23 mouse cellular contexts compared by ENCODE assay signal in the genomic region with DNA sequence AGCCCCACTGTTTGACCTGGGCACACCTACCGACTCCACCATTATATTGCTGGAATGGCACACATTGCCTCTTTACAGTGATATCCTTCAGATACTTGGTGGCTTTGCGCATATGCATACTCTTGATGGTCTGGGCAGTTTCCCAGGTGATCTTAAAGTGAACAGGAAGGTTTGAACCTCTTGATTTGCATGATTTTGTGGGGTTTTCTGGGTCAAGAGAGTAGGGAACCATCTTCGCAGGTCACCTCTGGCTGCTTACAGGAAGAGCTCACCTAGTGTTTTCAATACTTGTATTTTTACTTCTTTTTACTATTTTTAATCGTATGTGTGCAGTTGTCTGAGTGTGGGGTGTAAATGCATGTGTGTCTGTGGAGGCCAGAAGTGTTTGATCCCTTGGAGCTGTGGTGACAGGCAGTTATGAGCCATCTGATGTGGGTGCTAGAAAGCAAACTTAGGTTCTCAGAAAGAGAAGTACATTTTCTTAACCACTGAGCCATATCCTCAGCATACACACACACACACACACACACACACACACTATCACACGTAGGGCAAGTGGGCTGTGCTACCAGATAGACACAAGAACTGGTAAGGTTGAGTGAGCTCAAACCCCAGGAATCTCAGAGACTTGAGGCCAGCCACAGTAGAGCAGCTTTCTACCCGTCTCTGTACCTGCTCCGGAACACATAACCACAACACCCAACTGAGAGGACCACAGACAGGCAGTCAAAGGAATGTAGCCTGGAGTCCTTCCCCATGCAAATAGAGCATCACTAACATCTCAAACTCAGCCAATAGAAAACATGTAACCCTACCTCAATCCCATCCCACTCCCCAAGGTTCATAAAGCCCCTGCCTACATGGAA. TPM values are rescaled to one million over a fixed set of nuclear protein-coding genes. Genes with fewer than 3 reads are reported as not detected.
A peak's percentile ranks its signal among the peaks of the same experiment; 100 is the strongest.
DNase-seq lines count a peak whose midpoint lies in the region; ATAC-seq lines count a peak whose summit lies in the region.
"Had no signal": no experiment of that assay in that cellular context is flagged by ENCODE, and none has a peak within 500 bp of the region (broad histone marks: within the 10 kb centered on the region; RNA-seq: fewer than 3 reads in every experiment).

No protein-coding gene starts in this region.

- 74% methylated on average over 7 of the region's 7 CpGs for WGBS in heart, embryonic 16.5 days
- 70% methylated on average over 7 of the region's 7 CpGs for WGBS in heart, embryonic 12.5 days
- WGBS in midbrain, embryonic 14.5 days, result 78% methylated on average over 7 of the region's 7 CpGs

- H3K36me3 ChIP-seq in heart, embryonic 16.5 days (ENCODE audit: control insufficient read depth, insufficient read depth), result no peaks in the 10 kb centered on the region
- no peaks in the 10 kb centered on the region for H3K36me3 ChIP-seq in heart, embryonic 12.5 days
- H3K36me3 ChIP-seq in midbrain, embryonic 14.5 days (ENCODE audit: control insufficient read depth, insufficient read depth, low read length), result no peaks in the 10 kb centered on the region
- H3K36me3 ChIP-seq: embryonic facial prominence, embryonic 13.5 days; forebrain, embryonic 15.5 days; hindbrain, embryonic 12.5 days; neural tube, embryonic 13.5 days had no signal

- H3K4me3 ChIP-seq in heart, embryonic 16.5 days (ENCODE audit: low read length), result no peak overlapping the region
- H3K4me3 ChIP-seq in heart, embryonic 12.5 days, result no peak overlapping the region
- H3K4me3 ChIP-seq in midbrain, embryonic 14.5 days (replicated peaks; ENCODE audit: low read depth, low read length), result no peak overlapping the region
- H3K4me3 ChIP-seq: embryonic facial prominence, embryonic 13.5 days; forebrain, embryonic 15.5 days; hindbrain, embryonic 12.5 days; neural tube, embryonic 13.5 days had no signal

- no peaks in the 10 kb centered on the region for H3K4me1 ChIP-seq in heart, embryonic 16.5 days (ENCODE audit: control insufficient read depth, insufficient read depth, low read length)
- no peaks in the 10 kb centered on the region for H3K4me1 ChIP-seq in heart, embryonic 12.5 days (replicated peaks)
- H3K4me1 ChIP-seq in midbrain, embryonic 14.5 days (ENCODE audit: control insufficient read depth, insufficient read depth, low read length), result no peaks in the 10 kb centered on the region
- H3K4me1 ChIP-seq: embryonic facial prominence, embryonic 13.5 days; forebrain, embryonic 15.5 days; hindbrain, embryonic 12.5 days; neural tube, embryonic 13.5 days had no signal

- H3K4me2 ChIP-seq in heart, embryonic 16.5 days (ENCODE audit: low read depth, low read length), result no peak overlapping the region
- no peak overlapping the region for H3K4me2 ChIP-seq in heart, embryonic 12.5 days
- H3K4me2 ChIP-seq in midbrain, embryonic 14.5 days (ENCODE audit: low read length), result no peak overlapping the region
- H3K4me2 ChIP-seq: embryonic facial prominence, embryonic 13.5 days; forebrain, embryonic 15.5 days; hindbrain, embryonic 12.5 days; midbrain, embryonic 11.5 days; neural tube, embryonic 13.5 days had no signal

- no peaks in the 10 kb centered on the region for H3K9me3 ChIP-seq in heart, embryonic 16.5 days (replicated peaks; ENCODE audit: control insufficient read depth, low read length)
- 0 out of 2 replicates have a peak, but pooled peaks cover under 1% of the 10 kb centered on the region for H3K9me3 ChIP-seq in heart, embryonic 12.5 days (replicated peaks)
- H3K9me3 ChIP-seq in midbrain, embryonic 14.5 days (ENCODE audit: control insufficient read depth, low read length), result no peaks in the 10 kb centered on the region
- H3K9me3 ChIP-seq: embryonic facial prominence, embryonic 13.5 days; forebrain, embryonic 15.5 days; hindbrain, embryonic 12.5 days; neural tube, embryonic 13.5 days had no signal

- H3K9ac ChIP-seq in heart, embryonic 16.5 days (ENCODE audit: low read length), result no peak overlapping the region
- no peak overlapping the region for H3K9ac ChIP-seq in heart, embryonic 12.5 days
- H3K9ac ChIP-seq in midbrain, embryonic 14.5 days (replicated peaks; ENCODE audit: low read length), result no peak overlapping the region
- H3K9ac ChIP-seq: embryonic facial prominence, embryonic 13.5 days; forebrain, embryonic 15.5 days; hindbrain, embryonic 12.5 days; neural tube, embryonic 13.5 days had no signal

- H3K27me3 ChIP-seq in heart, embryonic 16.5 days (ENCODE audit: control insufficient read depth, insufficient read depth, low read length), result no peaks in the 10 kb centered on the region
- no peaks in the 10 kb centered on the region for H3K27me3 ChIP-seq in heart, embryonic 12.5 days (replicated peaks)
- H3K27me3 ChIP-seq in midbrain, embryonic 14.5 days (ENCODE audit: control insufficient read depth, insufficient read depth, low read length), result no peaks in the 10 kb centered on the region
- H3K27me3 ChIP-seq: embryonic facial prominence, embryonic 13.5 days; forebrain, embryonic 15.5 days; hindbrain, embryonic 12.5 days; neural tube, embryonic 13.5 days had no signal

- DNase-seq in CD8-positive naive resting alpha-beta T cell, adult 2 months (ENCODE audit: low read depth in 2 of 2, low spot score in 2 of 2), result peak; percentile 65 to 70
- DNase-seq in naive thymus-derived CD4-positive, alpha-beta T cell, adult 2 months (ENCODE audit: low read depth), result peak; percentile 66
- peak; percentile 49 for DNase-seq in thymus, postnatal 14 days
- no peak for DNase-seq in cerebellum, adult 11-12 months
- no peak for DNase-seq in liver
- no peak for DNase-seq in midbrain, embryonic 14.5 days
- DNase-seq: adrenal gland, postnatal 10 days; cerebellum, adult 9-11 months; gastrocnemius, postnatal 36 days; heart, postnatal 10 days; kidney, adult 2 months; kidney, postnatal 14 days; left cerebral cortex, postnatal 4 days; lung, adult 18-20 months; right cerebral cortex, postnatal 14 days had no signal

- peak; percentile 28; the same call in 1 of the 2 replicates for ATAC-seq in heart, embryonic 16.5 days (replicated peaks; ENCODE audit: extremely low read depth, insufficient read depth, low FRiP score)
- no peak for ATAC-seq in heart, embryonic 12.5 days (ENCODE audit: insufficient number of reproducible peaks, low FRiP score)
- ATAC-seq in midbrain, embryonic 14.5 days (ENCODE audit: low FRiP score, low TSS enrichment), result no peak
- ATAC-seq: forebrain, embryonic 15.5 days; inflammation-experienced regulatory T-cells, adult 6 months had no signal

- no peak overlapping the region for H3K27ac ChIP-seq in heart, embryonic 16.5 days (ENCODE audit: low read length)
- H3K27ac ChIP-seq in heart, embryonic 12.5 days (ENCODE audit: poor library complexity, severe bottlenecking), result no peak overlapping the region
- H3K27ac ChIP-seq in midbrain, embryonic 14.5 days (replicated peaks; ENCODE audit: low read depth, low read length), result no peak overlapping the region
- H3K27ac ChIP-seq: embryonic facial prominence, embryonic 13.5 days; forebrain, embryonic 15.5 days; hindbrain, embryonic 12.5 days; neural tube, embryonic 13.5 days had no signal

RNA-seq across cellular contexts. Expression of gene 1810055G02Rik, which starts 22.9 kb away (rescaled TPM):
- 18.6 and 20.1 TPM in 2 replicates for polyA plus RNA-seq in heart, embryonic 16.5 days (2015; fragmentation: Nextera tagmentation; extraction: Ambion mirVana)
- 25.7 and 26.7 TPM in 2 replicates for polyA plus RNA-seq in heart, embryonic 12.5 days (2016; fragmentation: Nextera tagmentation; extraction: Ambion mirVana)
- polyA plus RNA-seq in midbrain, embryonic 14.5 days (2014; fragmentation: Nextera tagmentation; extraction: Ambion mirVana), result 31.4 and 33.7 TPM in 2 replicates

RNA-seq across cellular contexts. Expression of gene Kmt5b, which starts 36.2 kb away (rescaled TPM):
- polyA plus RNA-seq in heart, embryonic 16.5 days (2015; fragmentation: Nextera tagmentation; extraction: Ambion mirVana), result 18.9 and 20.4 TPM in 2 replicates
- polyA plus RNA-seq in heart, embryonic 12.5 days (2016; fragmentation: Nextera tagmentation; extraction: Ambion mirVana), result 29.3 and 32.9 TPM in 2 replicates
- 55.6 and 74.0 TPM in 2 replicates for polyA plus RNA-seq in midbrain, embryonic 14.5 days (2014; fragmentation: Nextera tagmentation; extraction: Ambion mirVana)

RNA-seq across cellular contexts. Expression of gene Lrp5, which starts 44.6 kb away (rescaled TPM):
- polyA plus RNA-seq in heart, embryonic 16.5 days (2015; fragmentation: Nextera tagmentation; extraction: Ambion mirVana), result 3.1 and 3.7 TPM in 2 replicates
- polyA plus RNA-seq in heart, embryonic 12.5 days (2016; fragmentation: Nextera tagmentation; extraction: Ambion mirVana), result 3.3 and 4.2 TPM in 2 replicates
- polyA plus RNA-seq in midbrain, embryonic 14.5 days (2014; fragmentation: Nextera tagmentation; extraction: Ambion mirVana), result 1.1 and 1.3 TPM in 2 replicates

Comparison
In these comparisons a context has a peak if more than half of its experiments do, and no peak if none do; other contexts are left out.
1. DNase-seq: peak in CD8-positive naive resting alpha-beta T cell, adult 2 months (2 of 2), naive thymus-derived CD4-positive, alpha-beta T cell, adult 2 months (single experiment) and thymus, postnatal 14 days (single experiment); none in cerebellum, adult 11-12 months (single experiment), liver (single experiment) and midbrain, embryonic 14.5 days (single experiment).